Mouse (Mus musculus) CD8-positive naive resting alpha-beta T cell, adult 57 days (primary cell): ENCODE data around the gene Gm21778. TPM values are rescaled to one million over a fixed set of nuclear protein-coding genes. Genes with fewer than 3 reads are reported as not detected.

Experiments used
- total RNA-seq: library from RNA; stranded (reverse); gene quantifications from one replicate; pipeline ENCODE4 v1.2.4, GENCODE M21; 2023

Gene Gm21778
- total RNA-seq, result not detected

DNA sequence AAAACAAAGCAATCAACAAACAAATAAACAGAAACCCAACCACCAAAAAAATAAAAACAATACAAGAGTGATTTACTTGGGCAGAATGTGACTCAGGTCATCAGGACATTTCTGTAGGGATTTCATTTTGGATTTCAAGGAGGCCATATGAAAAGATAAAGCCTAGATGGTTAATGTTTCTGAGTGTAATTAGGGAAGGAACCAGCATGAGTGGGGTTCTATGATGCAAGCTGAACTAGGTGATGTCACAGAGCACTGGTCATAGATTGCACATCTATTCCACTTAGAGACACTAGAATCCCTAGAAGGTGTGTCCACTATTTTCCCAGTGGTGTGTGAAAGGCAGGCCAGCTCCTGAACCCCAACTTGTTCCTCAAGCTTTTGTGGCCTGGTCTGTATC is at the start of gene Gm21778:
Gene Gm21778 (plus strand): TSS at position 301 of the 400 bp plus-strand sequence.

Other genes starting within 250 kb of the Gm21778 start
- not detected for gene Gm20914, start 216.5 kb upstream of the Gm21778 start, total RNA-seq
- not detected for gene Gm28171, start 149.1 kb upstream of the Gm21778 start, total RNA-seq